Mouse (Mus musculus): ENCODE results near the gene Mex3d.

- TF ChIP-seq EP300 (IDR thresholded peaks at IDR 0.05; ENCODE audit: low read depth): no peak
- no peak for TF ChIP-seq CTCF (IDR thresholded peaks at IDR 0.05; ENCODE audit: low read depth)
Measured at GRCm38 (mm10) chr10:80345122-80345521, 42.3 kb downstream of the Mex3d start.

Data from liver, postnatal 0 days (tissue).